Mouse (Mus musculus): Measurements from ENCODE around the gene Cyp4x1. TPM values are rescaled to one million over a fixed set of nuclear protein-coding genes. Genes with fewer than 3 reads are reported as not detected.
A peak's percentile ranks its signal among the peaks of the same experiment; 100 is the strongest.

Cyp4x1 gene
- polyA plus RNA-seq, 1 experiment from 2014 or later: 0.06 TPM

DNA sequence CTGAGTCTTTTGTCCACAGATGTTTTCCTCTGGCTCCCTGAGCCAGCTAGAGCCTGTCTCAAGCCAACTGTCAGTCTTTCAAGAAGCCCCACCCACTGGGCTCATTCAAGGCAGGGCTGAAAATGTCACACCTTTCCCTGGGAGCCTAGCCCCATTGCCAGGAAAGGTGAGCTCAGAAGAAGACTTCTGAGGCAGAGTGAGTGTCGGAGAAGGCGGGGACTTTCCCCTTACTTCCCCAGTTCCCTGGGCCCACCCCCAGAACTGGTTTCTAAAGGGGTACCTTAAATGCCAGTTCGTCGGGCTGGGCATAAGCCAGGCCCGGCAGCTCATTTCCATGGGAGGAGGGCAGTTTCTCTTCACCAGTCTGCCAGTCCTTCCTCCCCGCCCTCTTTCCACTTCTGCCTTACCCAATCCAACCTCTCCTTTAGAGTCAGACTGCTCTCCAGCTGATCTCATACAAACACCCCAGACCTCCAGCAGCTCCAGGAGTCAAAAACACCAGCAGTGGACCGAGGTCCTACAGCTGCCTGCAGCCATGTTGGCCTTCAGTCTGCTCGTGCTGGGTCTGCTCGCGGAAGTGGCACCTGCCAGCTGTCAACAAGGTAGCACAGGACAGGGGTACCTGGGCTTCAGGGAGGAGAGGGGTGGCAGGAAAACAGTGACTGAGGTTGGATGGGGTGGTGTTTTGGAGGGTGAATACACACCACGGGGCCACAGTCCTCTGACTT lies 45.3 kb downstream of the Cyp4x1 start, which contains the start of gene Pdzk1ip1:
Gene Pdzk1ip1, plus strand, starts transcription at position 98 of the 728 bp plus-strand sequence.
- H3K36me3 ChIP-seq: no peaks in the 10 kb centered on the region
- ATAC-seq (ENCODE audit: low read depth): peak; percentile 69
- peak within 1 kb of the TSS; percentile 98 for H3K27ac ChIP-seq
- DNase-seq: peak; percentile 50
- peak within 1 kb of the TSS; percentile 86 for H3K4me2 ChIP-seq
- peak within 1 kb of the TSS; percentile 50 for H3K4me3 ChIP-seq (replicated peaks)
- peaks cover 5% of the 10 kb centered on the region; the same call in 1 of the 2 replicates for H3K27me3 ChIP-seq
- 50% methylated on average over 11 of the region's 11 CpGs for WGBS (ENCODE audit: insufficient replicate concordance)
- H3K9ac ChIP-seq: peak within 1 kb of the TSS; percentile 61
- H3K9me3 ChIP-seq (replicated peaks): no peaks in the 10 kb centered on the region
- peaks cover 80% of the 10 kb centered on the region for H3K4me1 ChIP-seq (replicated peaks)

DNA sequence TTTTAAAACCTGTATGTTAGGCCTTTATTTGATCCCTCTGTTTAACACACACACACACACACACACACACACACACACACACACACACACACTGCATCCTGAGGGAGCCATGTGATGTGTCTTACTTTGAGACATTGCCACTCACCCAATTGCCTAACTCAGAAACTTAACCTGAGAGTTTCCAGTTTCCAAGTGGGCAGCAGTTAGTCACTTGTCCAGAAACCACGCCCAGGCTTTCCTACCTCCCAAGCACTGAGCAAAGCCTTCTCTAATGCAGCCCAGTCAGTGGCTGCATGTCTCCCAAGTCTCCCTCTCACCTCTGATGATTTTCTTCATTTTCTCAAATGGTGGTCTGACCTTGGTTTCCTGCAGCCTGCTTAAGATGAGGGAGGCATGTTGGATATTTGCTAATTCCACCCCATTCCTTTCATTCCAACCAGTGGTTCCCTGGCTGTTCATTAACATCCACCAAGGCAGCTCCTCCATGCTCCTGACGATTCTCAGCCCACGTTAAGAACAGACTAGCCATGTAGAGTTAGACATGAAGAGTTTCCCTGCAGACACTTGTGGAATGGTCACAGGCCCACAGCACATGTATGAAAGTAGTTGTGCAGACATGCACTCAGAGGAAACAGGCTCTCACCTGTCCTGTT lies 47.2 kb downstream of the Cyp4x1 start:
- Histone ChIP-seq H3K27me3 (peaks cover 5% of the 10 kb centered on the region; the same call in 1 of the 2 replicates), H3K4me2 (no peak overlapping the region), H3K9me3 (replicated peaks) (no peaks in the 10 kb centered on the region), H3K27ac (peak overlapping the region; percentile 98; the same call in 1 of the 2 replicates), H3K36me3 (no peaks in the 10 kb centered on the region), H3K4me3 (replicated peaks) (no peak overlapping the region), H3K9ac (peak overlapping the region; percentile 3; the same call in 1 of the 2 replicates), H3K4me1 (replicated peaks) (peaks cover 65% of the 10 kb centered on the region)
- DNase-seq (no peak), ATAC-seq (ENCODE audit: low read depth) (no peak)
- 60% methylated on average over 3 of the region's 3 CpGs for WGBS (ENCODE audit: insufficient replicate concordance)

DNA sequence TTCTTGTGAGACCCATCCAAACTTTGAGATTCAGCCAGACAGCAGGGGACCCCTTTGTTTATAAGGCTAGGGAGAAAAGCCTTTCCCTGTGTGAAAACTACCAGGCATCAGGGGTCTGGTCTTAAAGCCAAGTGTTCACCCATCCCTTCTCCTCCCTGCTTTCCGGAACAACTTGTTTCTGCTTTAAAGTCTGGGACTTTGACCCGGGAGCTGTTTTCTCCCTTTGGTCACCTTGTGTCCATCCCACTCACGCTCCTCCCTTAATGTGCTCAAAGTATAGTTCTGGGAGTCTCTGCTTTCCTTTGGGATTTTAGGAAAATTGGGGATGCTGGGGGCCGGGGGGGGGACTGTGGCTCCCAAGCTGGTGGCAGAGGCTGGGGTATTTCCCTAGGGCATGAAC lies 47.8 kb downstream of the Cyp4x1 start:
- Histone ChIP-seq H3K9ac (peak overlapping the region; percentile 3; the same call in 1 of the 2 replicates), H3K4me3 (replicated peaks) (no peak overlapping the region), H3K4me2 (no peak overlapping the region), H3K9me3 (replicated peaks) (no peaks in the 10 kb centered on the region), H3K4me1 (replicated peaks) (peaks cover 64% of the 10 kb centered on the region), H3K27me3 (peaks cover 5% of the 10 kb centered on the region; the same call in 1 of the 2 replicates), H3K36me3 (no peaks in the 10 kb centered on the region), H3K27ac (no peak overlapping the region)
- ATAC-seq (ENCODE audit: low read depth): no peak
- 68% methylated on average over 4 of the region's 4 CpGs for WGBS (ENCODE audit: insufficient replicate concordance)
- no peak for DNase-seq

DNA sequence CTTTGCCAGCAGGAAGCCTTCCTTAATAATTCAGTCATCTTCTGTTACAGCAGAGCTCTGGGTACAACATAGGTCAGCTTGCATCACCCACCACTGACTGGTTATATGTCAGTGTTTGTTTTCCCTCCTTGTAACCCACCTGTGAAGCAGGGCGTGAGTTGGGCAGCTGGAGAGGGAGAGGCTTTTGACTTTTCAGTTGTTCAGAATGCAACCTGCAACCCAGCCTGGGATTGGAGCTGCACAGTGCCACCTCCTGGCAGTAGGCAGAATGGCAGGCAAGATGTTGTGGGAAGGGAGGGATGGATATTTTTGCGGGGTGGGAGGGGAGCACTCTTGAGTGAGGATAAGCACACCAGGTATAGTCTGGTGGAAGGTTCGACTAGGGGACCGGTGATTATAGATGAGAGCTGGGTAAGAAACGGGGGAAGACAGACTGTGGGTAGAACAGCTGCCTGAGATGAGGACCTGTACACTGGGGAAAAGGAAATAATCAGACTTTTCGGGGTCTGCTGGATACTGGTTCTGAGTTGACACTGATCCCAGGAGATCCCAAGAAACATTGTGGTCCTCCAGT lies 48.5 kb downstream of the Cyp4x1 start:
- Histone ChIP-seq H3K4me1 (replicated peaks) (peaks cover 61% of the 10 kb centered on the region), H3K27me3 (peaks cover 5% of the 10 kb centered on the region; the same call in 1 of the 2 replicates), H3K4me2 (no peak overlapping the region), H3K9ac (no peak overlapping the region), H3K27ac (no peak overlapping the region), H3K9me3 (replicated peaks) (no peaks in the 10 kb centered on the region), H3K4me3 (replicated peaks) (no peak overlapping the region), H3K36me3 (no peaks in the 10 kb centered on the region)
- 18% methylated on average over 6 of the region's 6 CpGs for WGBS (ENCODE audit: insufficient replicate concordance)
- ATAC-seq (ENCODE audit: low read depth): peak; percentile 43; the same call in 1 of the 2 replicates
- peak; percentile 62 for DNase-seq

- no peak for ATAC-seq (ENCODE audit: low read depth)
These were observed 51.0 kb downstream of the Cyp4x1 start for GRCm38 (mm10) chr4:115083031-115083430.

DNA sequence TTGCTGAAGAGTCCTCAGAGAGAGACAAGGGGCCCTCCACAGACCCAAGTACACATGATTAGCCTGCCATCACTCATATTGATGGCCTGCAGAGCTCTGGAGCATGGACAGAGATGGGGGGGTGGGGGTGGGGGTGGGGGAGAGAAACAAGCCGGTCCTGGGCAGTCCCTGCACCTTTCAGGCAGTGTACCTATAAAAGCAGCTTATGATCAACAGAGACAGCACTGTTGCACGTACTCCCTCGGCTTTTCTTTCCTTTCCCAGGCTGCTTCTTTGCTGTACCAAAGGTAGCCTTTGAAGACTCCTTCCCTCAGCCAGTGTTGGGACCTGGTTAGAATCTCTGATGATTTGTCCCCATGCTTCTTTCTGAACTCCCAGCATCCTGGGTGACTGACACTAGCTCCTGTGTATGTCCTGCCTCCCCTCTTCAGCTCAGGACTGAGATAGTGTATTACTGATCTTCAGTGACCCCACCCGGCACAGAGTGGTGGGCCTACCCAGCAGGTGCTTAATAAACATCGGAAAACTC lies 54.2 kb downstream of the Cyp4x1 start:
- ATAC-seq (ENCODE audit: low read depth): no peak

More at GRCm38 (mm10) chr4:115083031-115083430, 51.0 kb downstream of the Cyp4x1 start:
- Histone ChIP-seq H3K4me2 (no peak overlapping the region), H3K4me3 (replicated peaks) (no peak overlapping the region), H3K27ac (no peak overlapping the region; the same call in 1 of the 2 replicates), H3K36me3 (no peaks in the 10 kb centered on the region), H3K4me1 (replicated peaks) (peaks cover 52% of the 10 kb centered on the region), H3K9me3 (replicated peaks) (no peaks in the 10 kb centered on the region), H3K27me3 (no peaks in the 10 kb centered on the region), H3K9ac (no peak overlapping the region)
- 79% methylated on average over 3 of the region's 3 CpGs for whole genome bisulfite sequencing (ENCODE audit: insufficient replicate concordance)
- DNase-seq: no peak

DNA sequence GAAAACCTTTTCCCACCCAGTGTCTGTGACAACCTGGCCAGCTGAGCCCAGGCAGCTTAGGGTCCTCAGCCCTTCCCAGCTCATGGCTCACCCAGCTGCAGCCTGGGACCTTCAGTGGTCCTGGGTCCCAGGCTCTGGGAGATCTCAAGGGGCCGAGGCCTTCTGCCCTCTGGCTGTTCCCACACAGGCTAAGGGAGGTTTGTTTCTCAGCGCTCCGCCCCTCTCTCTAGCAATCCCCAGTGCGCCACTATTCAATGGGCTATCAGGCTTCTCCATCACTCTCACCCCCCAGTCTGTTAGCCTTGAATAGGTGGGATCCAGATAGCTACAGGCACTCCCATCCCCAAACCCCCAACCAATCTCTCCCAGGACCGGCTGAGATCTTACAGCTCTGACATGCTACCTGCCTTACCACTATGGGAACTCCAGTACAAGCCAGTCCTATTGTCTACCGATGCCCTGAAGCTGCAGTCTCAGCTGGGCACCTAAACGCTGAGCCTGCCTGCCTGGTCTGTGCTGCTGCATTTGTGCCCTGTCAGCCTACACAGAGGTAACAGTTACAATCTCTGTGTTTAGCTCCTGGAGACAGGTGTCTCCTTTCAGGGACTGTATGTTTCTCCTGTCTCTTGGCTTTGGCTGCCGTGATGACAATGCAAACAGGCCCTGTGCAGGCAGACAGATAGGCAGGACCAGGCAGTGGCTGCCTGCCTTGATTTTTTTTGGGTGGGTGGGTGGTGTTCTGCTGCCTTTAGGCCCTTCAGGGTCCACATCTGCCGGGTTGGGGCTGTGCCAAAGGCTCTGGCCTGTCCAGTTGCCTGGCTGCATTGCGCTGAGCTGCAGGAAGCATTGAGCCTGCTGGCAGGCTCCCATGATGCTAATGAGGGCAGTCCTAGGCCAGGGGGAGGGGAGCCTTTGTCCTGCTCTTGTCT lies 54.9 kb downstream of the Cyp4x1 start:
- Histone ChIP-seq H3K36me3 (no peaks in the 10 kb centered on the region), H3K4me2 (no peak overlapping the region), H3K27ac (no peak overlapping the region), H3K27me3 (no peaks in the 10 kb centered on the region), H3K9me3 (replicated peaks) (no peaks in the 10 kb centered on the region), H3K9ac (no peak overlapping the region), H3K4me3 (replicated peaks) (no peak overlapping the region), H3K4me1 (replicated peaks) (peaks cover 48% of the 10 kb centered on the region)
- DNase-seq (no peak), ATAC-seq (ENCODE audit: low read depth) (0 out of 2 replicates have a peak, but pooled peaks have one; percentile 9)
- 42% methylated on average over 10 of the region's 10 CpGs for WGBS (ENCODE audit: insufficient replicate concordance)

More for the DNA sequence above, 54.2 kb downstream of the Cyp4x1 start:
- H3K36me3 ChIP-seq: no peaks in the 10 kb centered on the region
- no peak overlapping the region for H3K9ac ChIP-seq
- no peak overlapping the region for H3K4me2 ChIP-seq
- no peak overlapping the region for H3K27ac ChIP-seq
- no peaks in the 10 kb centered on the region for H3K9me3 ChIP-seq (replicated peaks)
- no peak overlapping the region for H3K4me3 ChIP-seq (replicated peaks)
- peaks cover 42% of the 10 kb centered on the region for H3K4me1 ChIP-seq (replicated peaks)
- no peaks in the 10 kb centered on the region for H3K27me3 ChIP-seq
- no peak for DNase-seq
- WGBS (ENCODE audit: insufficient replicate concordance): 59% methylated on average over 5 of the region's 5 CpGs

DNA sequence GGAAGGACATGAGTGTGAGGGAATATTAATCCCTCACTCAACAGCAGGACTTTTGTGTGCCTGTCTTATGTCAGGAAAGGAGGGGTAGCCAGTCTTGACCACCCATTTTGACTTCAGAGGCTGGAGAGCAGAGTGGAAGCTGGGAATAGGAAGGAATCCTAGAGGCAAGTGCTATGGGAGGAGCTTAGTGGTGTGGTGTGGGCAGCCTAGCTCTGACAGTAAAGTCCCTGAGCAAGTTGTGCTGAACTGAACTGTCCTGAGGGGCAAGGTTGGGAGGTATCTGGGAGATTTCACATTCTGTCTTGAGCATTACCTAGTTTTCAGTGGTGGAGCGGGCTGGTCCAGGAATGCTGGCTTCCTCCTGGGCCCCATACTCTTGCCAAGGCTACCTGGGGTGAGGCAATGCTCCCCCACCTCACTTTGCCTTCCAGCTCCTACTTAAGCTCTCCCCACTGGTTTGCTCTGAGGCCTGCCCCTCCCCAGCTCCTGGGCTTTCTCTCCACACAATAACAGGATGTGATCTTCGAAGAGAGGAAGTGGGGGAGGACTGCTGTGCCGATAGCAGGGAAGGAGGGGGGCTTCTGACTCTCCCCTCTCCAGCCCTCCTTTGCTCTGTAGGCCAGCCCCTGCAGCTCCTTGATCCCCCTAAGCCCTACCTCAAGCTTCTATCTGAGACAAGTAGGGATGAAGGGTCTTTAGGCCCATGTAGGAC lies 58.7 kb downstream of the Cyp4x1 start:
- Histone ChIP-seq H3K4me2 (no peak overlapping the region), H3K27ac (peak overlapping the region; percentile 73), H3K4me3 (replicated peaks) (no peak overlapping the region), H3K9me3 (replicated peaks) (no peaks in the 10 kb centered on the region), H3K9ac (peak overlapping the region; percentile 31; the same call in 1 of the 2 replicates), H3K27me3 (no peaks in the 10 kb centered on the region), H3K36me3 (peaks cover 11% of the 10 kb centered on the region), H3K4me1 (replicated peaks) (peaks cover 61% of the 10 kb centered on the region)
- ATAC-seq (ENCODE audit: low read depth): peak; percentile 34
- no peak for DNase-seq
- 30% methylated on average over 3 of the region's 3 CpGs for WGBS (ENCODE audit: insufficient replicate concordance)

GRCm38 (mm10) chr4:115074789-115075188 lies 59.3 kb downstream of the Cyp4x1 start:
- no peak overlapping the region for H3K4me2 ChIP-seq
- H3K4me3 ChIP-seq (replicated peaks): no peak overlapping the region
- no peaks in the 10 kb centered on the region for H3K9me3 ChIP-seq (replicated peaks)
- ATAC-seq (ENCODE audit: low read depth) (no peak), DNase-seq (no peak)
- H3K27me3 ChIP-seq: no peaks in the 10 kb centered on the region
- H3K9ac ChIP-seq: no peak overlapping the region
- H3K4me1 ChIP-seq (replicated peaks): peaks cover 61% of the 10 kb centered on the region
- peaks cover 16% of the 10 kb centered on the region for H3K36me3 ChIP-seq
- WGBS (ENCODE audit: insufficient replicate concordance): 60% methylated on average over 1 of the region's 1 CpGs
- H3K27ac ChIP-seq: peak overlapping the region; percentile 73

DNA sequence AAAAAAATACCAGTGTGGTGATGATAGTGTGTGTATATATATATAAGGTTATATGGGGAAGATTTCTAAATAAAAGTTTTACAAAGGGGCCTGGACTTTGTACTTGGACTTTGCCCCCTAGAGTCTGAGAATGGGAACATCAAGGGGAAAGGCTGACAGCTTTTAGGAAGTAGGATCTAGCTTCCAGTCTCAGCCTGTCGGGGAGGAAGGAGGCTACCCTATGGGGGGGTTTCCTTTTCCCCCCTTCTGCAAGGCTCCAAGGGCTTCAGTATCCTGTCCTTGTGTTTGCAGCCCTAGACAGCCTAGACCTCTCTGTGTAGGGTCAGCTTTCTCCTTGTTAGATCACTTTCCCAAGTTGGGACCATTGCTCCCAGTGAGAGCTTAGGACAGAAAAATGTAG lies 62.4 kb downstream of the Cyp4x1 start:
- Histone ChIP-seq H3K9me3 (replicated peaks) (no peaks in the 10 kb centered on the region), H3K27ac (peak overlapping the region; percentile 70; the same call in 1 of the 2 replicates), H3K4me2 (no peak overlapping the region), H3K4me1 (replicated peaks) (peaks cover 73% of the 10 kb centered on the region), H3K4me3 (replicated peaks) (no peak overlapping the region), H3K9ac (no peak overlapping the region), H3K36me3 (peaks cover 47% of the 10 kb centered on the region), H3K27me3 (no peaks in the 10 kb centered on the region)
- DNase-seq (no peak), ATAC-seq (ENCODE audit: low read depth) (peak; percentile 40)
- 13% methylated on average over 1 of the region's 1 CpGs for WGBS (ENCODE audit: insufficient replicate concordance)

Measured in liver, embryonic 13.5 days (tissue).